Comparison of ENCODE assay signal across 19 mouse cellular contexts in genomic region chr8:119939336-119939735, GRCm38 (mm10). TPM values are rescaled to one million over a fixed set of nuclear protein-coding genes. Genes with fewer than 3 reads are reported as not detected.
DNase-seq lines count a peak whose midpoint lies in the region; ATAC-seq and TF ChIP-seq lines count a peak whose summit lies in the region.
"Had no signal": no experiment of that assay in that cellular context is flagged by ENCODE, and none has a peak within 500 bp of the region (broad histone marks: within the 10 kb centered on the region; RNA-seq: fewer than 3 reads in every experiment).

No protein-coding gene starts in this region.

- no peaks in the 10 kb centered on the region for H3K27me3 ChIP-seq in hindbrain, embryonic 13.5 days
- no peaks in the 10 kb centered on the region for H3K27me3 ChIP-seq in hindbrain, embryonic 11.5 days (ENCODE audit: control insufficient read depth, insufficient read depth, low read length)
- H3K27me3 ChIP-seq in neural tube, embryonic 13.5 days: no peaks in the 10 kb centered on the region
- no peaks in the 10 kb centered on the region for H3K27me3 ChIP-seq in hindbrain, postnatal 0 days (ENCODE audit: insufficient read depth, low read length)
- H3K27me3 ChIP-seq in liver, embryonic 12.5 days (replicated peaks): no peaks in the 10 kb centered on the region
- H3K27me3 ChIP-seq: CH12.LX; embryonic facial prominence, embryonic 13.5 days; forebrain, embryonic 12.5 days; heart, embryonic 12.5 days; intestine, embryonic 15.5 days had no signal

- H3K4me3 ChIP-seq in hindbrain, embryonic 13.5 days: no peak overlapping the region
- H3K4me3 ChIP-seq in hindbrain, embryonic 11.5 days (ENCODE audit: low read depth, low read length): no peak overlapping the region
- H3K4me3 ChIP-seq in neural tube, embryonic 13.5 days: no peak overlapping the region
- no peak overlapping the region for H3K4me3 ChIP-seq in hindbrain, postnatal 0 days (ENCODE audit: low read length)
- no peak overlapping the region for H3K4me3 ChIP-seq in liver, embryonic 12.5 days
- H3K4me3 ChIP-seq: embryonic facial prominence, embryonic 13.5 days; forebrain, embryonic 12.5 days; gastrocnemius, adult 2 months; heart, embryonic 12.5 days; intestine, embryonic 15.5 days had no signal

- H3K36me3 ChIP-seq in hindbrain, embryonic 13.5 days: peaks cover 64% of the 10 kb centered on the region
- peaks cover 4% of the 10 kb centered on the region; the same call in 1 of the 2 replicates for H3K36me3 ChIP-seq in hindbrain, embryonic 11.5 days (ENCODE audit: control insufficient read depth, insufficient read depth, low read length)
- peaks cover 44% of the 10 kb centered on the region for H3K36me3 ChIP-seq in neural tube, embryonic 13.5 days
- peaks cover 23% of the 10 kb centered on the region for H3K36me3 ChIP-seq in hindbrain, postnatal 0 days (ENCODE audit: insufficient read depth, low read length)
- H3K36me3 ChIP-seq in liver, embryonic 12.5 days: peaks cover 99% of the 10 kb centered on the region

- no peak for DNase-seq in hindbrain, embryonic 11.5 days (ENCODE audit: low spot score)
- DNase-seq in neural tube, embryonic 10.5 days (ENCODE audit: extremely low spot score, low spot score): no peak
- peak; percentile 54 for DNase-seq in hindbrain, postnatal 0 days (ENCODE audit: low spot score)
- DNase-seq in spleen, adult 12 weeks (ENCODE audit: low spot score): no peak
- DNase-seq: adrenal gland, postnatal 10 days; cerebellum, adult 11-12 months; cerebellum, adult 9-11 months; cerebellum, postnatal 36 days; gastrocnemius, adult 2 months; gastrocnemius, postnatal 25 days had no signal

- peaks cover 13% of the 10 kb centered on the region for H3K4me1 ChIP-seq in hindbrain, embryonic 13.5 days (replicated peaks)
- H3K4me1 ChIP-seq in hindbrain, embryonic 11.5 days (replicated peaks; ENCODE audit: control insufficient read depth, insufficient read depth, low read length): no peaks in the 10 kb centered on the region
- H3K4me1 ChIP-seq in neural tube, embryonic 13.5 days (replicated peaks): peaks cover 22% of the 10 kb centered on the region
- no peaks in the 10 kb centered on the region for H3K4me1 ChIP-seq in hindbrain, postnatal 0 days (ENCODE audit: insufficient read depth, low read length)
- peaks cover 18% of the 10 kb centered on the region; the same call in 1 of the 2 replicates for H3K4me1 ChIP-seq in liver, embryonic 12.5 days
- H3K4me1 ChIP-seq: embryonic facial prominence, embryonic 13.5 days; forebrain, embryonic 12.5 days had no signal

- H3K9me3 ChIP-seq in hindbrain, embryonic 13.5 days: no peaks in the 10 kb centered on the region
- no peaks in the 10 kb centered on the region for H3K9me3 ChIP-seq in hindbrain, embryonic 11.5 days (ENCODE audit: control insufficient read depth, low read length)
- H3K9me3 ChIP-seq in neural tube, embryonic 13.5 days: no peaks in the 10 kb centered on the region
- H3K9me3 ChIP-seq in hindbrain, postnatal 0 days (ENCODE audit: low read length): no peaks in the 10 kb centered on the region
- no peaks in the 10 kb centered on the region for H3K9me3 ChIP-seq in liver, embryonic 12.5 days (replicated peaks)
- H3K9me3 ChIP-seq: embryonic facial prominence, embryonic 13.5 days; forebrain, embryonic 12.5 days; heart, embryonic 12.5 days; intestine, embryonic 15.5 days had no signal

- H3K4me2 ChIP-seq in hindbrain, embryonic 13.5 days: no peak overlapping the region
- H3K4me2 ChIP-seq in hindbrain, embryonic 11.5 days (replicated peaks; ENCODE audit: low read depth, low read length): no peak overlapping the region
- H3K4me2 ChIP-seq in neural tube, embryonic 13.5 days: no peak overlapping the region
- no peak overlapping the region for H3K4me2 ChIP-seq in hindbrain, postnatal 0 days (ENCODE audit: low read depth, low read length)
- H3K4me2 ChIP-seq in liver, embryonic 12.5 days: no peak overlapping the region
- H3K4me2 ChIP-seq: embryonic facial prominence, embryonic 13.5 days; forebrain, embryonic 12.5 days; heart, embryonic 12.5 days; intestine, embryonic 15.5 days had no signal

- peak overlapping the region; percentile 41; the same call in 1 of the 2 replicates for H3K27ac ChIP-seq in hindbrain, embryonic 13.5 days
- H3K27ac ChIP-seq in hindbrain, embryonic 11.5 days (ENCODE audit: low read depth, low read length): no peak overlapping the region
- H3K27ac ChIP-seq in neural tube, embryonic 13.5 days (replicated peaks): peak overlapping the region; percentile 63
- no peak overlapping the region; the same call in 1 of the 2 replicates for H3K27ac ChIP-seq in hindbrain, postnatal 0 days
- H3K27ac ChIP-seq in liver, embryonic 12.5 days: no peak overlapping the region
- H3K27ac ChIP-seq: embryonic facial prominence, embryonic 13.5 days; forebrain, embryonic 12.5 days; gastrocnemius, adult 2 months; intestine, embryonic 15.5 days had no signal

- no peak overlapping the region for H3K9ac ChIP-seq in hindbrain, embryonic 13.5 days
- no peak overlapping the region for H3K9ac ChIP-seq in hindbrain, embryonic 11.5 days (ENCODE audit: low read depth, low read length)
- H3K9ac ChIP-seq in neural tube, embryonic 13.5 days: no peak overlapping the region
- no peak overlapping the region for H3K9ac ChIP-seq in hindbrain, postnatal 0 days (replicated peaks; ENCODE audit: low read length)
- H3K9ac ChIP-seq in liver, embryonic 12.5 days: no peak overlapping the region
- H3K9ac ChIP-seq: embryonic facial prominence, embryonic 13.5 days; forebrain, embryonic 12.5 days; heart, embryonic 12.5 days; intestine, embryonic 15.5 days had no signal

- TF ChIP-seq CTCF in hindbrain, postnatal 0 days (IDR thresholded peaks at IDR 0.05; ENCODE audit: low read depth): no peak

- no peak for ATAC-seq in hindbrain, embryonic 13.5 days (ENCODE audit: low FRiP score)
- ATAC-seq in hindbrain, embryonic 11.5 days (ENCODE audit: low FRiP score): no peak
- ATAC-seq in neural tube, embryonic 13.5 days (ENCODE audit: low read depth): no peak
- ATAC-seq in hindbrain, postnatal 0 days: no peak
- ATAC-seq in liver, embryonic 12.5 days: no peak
- ATAC-seq: forebrain, embryonic 16.5 days; intestine, embryonic 15.5 days had no signal

- WGBS in hindbrain, embryonic 13.5 days: 78% methylated on average over 2 of the region's 2 CpGs
- 98% methylated on average over 2 of the region's 2 CpGs for WGBS in hindbrain, embryonic 11.5 days
- WGBS in neural tube, embryonic 13.5 days: 72% methylated on average over 2 of the region's 2 CpGs
- WGBS in hindbrain, postnatal 0 days: 62% methylated on average over 2 of the region's 2 CpGs
- 95% methylated on average over 2 of the region's 2 CpGs for WGBS in liver, embryonic 12.5 days (ENCODE audit: insufficient replicate concordance)

RNA-seq across cellular contexts. Expression of gene Gm20388, which starts 28.7 kb away (rescaled TPM):
- polyA plus RNA-seq in hindbrain, embryonic 13.5 days (2015; fragmentation: Nextera tagmentation; extraction: Ambion mirVana): 1.9 and 4.1 TPM in 2 replicates
- polyA plus RNA-seq in hindbrain, embryonic 11.5 days (2014; fragmentation: Nextera tagmentation; extraction: Ambion mirVana): 11.8 and 11.9 TPM in 2 replicates
- polyA plus RNA-seq in neural tube, embryonic 13.5 days (2015; fragmentation: Nextera tagmentation; extraction: Ambion mirVana): 0.27 TPM in 1 of 2 replicates, not detected in the other
- 58.0 and 71.3 TPM in 2 replicates for total RNA-seq in hindbrain, postnatal 0 days (2014; rRNA removed)
- polyA plus RNA-seq in hindbrain, postnatal 0 days (2015; fragmentation: Nextera tagmentation; extraction: Ambion mirVana): not detected in 2 replicates
- polyA plus RNA-seq in liver, embryonic 12.5 days (2016; fragmentation: Nextera tagmentation; extraction: Ambion mirVana): not detected in 2 replicates
- polyA plus RNA-seq: embryonic facial prominence, embryonic 13.5 days; forebrain, embryonic 12.5 days; heart, embryonic 12.5 days; intestine, embryonic 15.5 days had no signal

RNA-seq across cellular contexts. Expression of gene Usp10, which starts 29.2 kb away (rescaled TPM):
- polyA plus RNA-seq in hindbrain, embryonic 13.5 days (2015; fragmentation: Nextera tagmentation; extraction: Ambion mirVana): 123 and 126 TPM in 2 replicates
- 130 and 136 TPM in 2 replicates for polyA plus RNA-seq in hindbrain, embryonic 11.5 days (2014; fragmentation: Nextera tagmentation; extraction: Ambion mirVana)
- polyA plus RNA-seq in neural tube, embryonic 13.5 days (2015; fragmentation: Nextera tagmentation; extraction: Ambion mirVana): 116 and 125 TPM in 2 replicates
- 88.5 and 91.1 TPM in 2 replicates for total RNA-seq in hindbrain, postnatal 0 days (2014; rRNA removed)
- polyA plus RNA-seq in hindbrain, postnatal 0 days (2015; fragmentation: Nextera tagmentation; extraction: Ambion mirVana): 89.0 and 94.2 TPM in 2 replicates
- 124 and 136 TPM in 2 replicates for polyA plus RNA-seq in liver, embryonic 12.5 days (2016; fragmentation: Nextera tagmentation; extraction: Ambion mirVana)

RNA-seq across cellular contexts. Expression of gene Crispld2, which starts 52.9 kb away (rescaled TPM):
- polyA plus RNA-seq in hindbrain, embryonic 13.5 days (2015; fragmentation: Nextera tagmentation; extraction: Ambion mirVana): 3.1 and 3.5 TPM in 2 replicates
- polyA plus RNA-seq in hindbrain, embryonic 11.5 days (2014; fragmentation: Nextera tagmentation; extraction: Ambion mirVana): 2.1 and 2.6 TPM in 2 replicates
- 4.3 TPM in 2 replicates for polyA plus RNA-seq in neural tube, embryonic 13.5 days (2015; fragmentation: Nextera tagmentation; extraction: Ambion mirVana)
- total RNA-seq in hindbrain, postnatal 0 days (2014; rRNA removed): 3.5 and 5.6 TPM in 2 replicates
- 2.5 and 2.6 TPM in 2 replicates for polyA plus RNA-seq in hindbrain, postnatal 0 days (2015; fragmentation: Nextera tagmentation; extraction: Ambion mirVana)
- polyA plus RNA-seq in liver, embryonic 12.5 days (2016; fragmentation: Nextera tagmentation; extraction: Ambion mirVana): 1.7 and 2.1 TPM in 2 replicates
- total RNA-seq: CH12.LX had no signal

Comparison
In these comparisons a context has a peak if more than half of its experiments do, and no peak if none do; other contexts are left out.
1. H3K27ac ChIP-seq: peak in hindbrain, embryonic 13.5 days (single experiment) and neural tube, embryonic 13.5 days (single experiment); none in hindbrain, embryonic 11.5 days (single experiment), hindbrain, postnatal 0 days (single experiment) and liver, embryonic 12.5 days (single experiment).